Mouse (Mus musculus) liver, adult 2 months (tissue): Measurements from ENCODE around the gene Trappc12.

Source experiments
- CTCF ChIP-seq: fragments of 200-500 bp; IDR thresholded peaks from 2 replicates; pipeline ENCODE4 v1.5.1; 2011; ENCODE audit warnings: low read depth, low read length, control low read depth
- POLR2A ChIP-seq: fragments of 200-500 bp; IDR thresholded peaks from 2 replicates; pipeline ENCODE4 v1.6.1; 2011; ENCODE audit warnings: low read length, control low read depth; ENCODE audit not compliant: insufficient read depth; ENCODE audit errors: extremely low read depth

GRCm38 (mm10) chr12:28727061-28727460 lies 23.2 kb downstream of the Trappc12 start:
- TF ChIP-seq CTCF = no peak
- no peak for TF ChIP-seq POLR2A
